Mouse (Mus musculus) intestine, embryonic 14.5 days (tissue): ENCODE measurements around the gene Olfr56. TPM values are rescaled to one million over a fixed set of nuclear protein-coding genes. Genes with fewer than 3 reads are reported as not detected.
"Not testable (repeated sequence)": the region's sequence is repeated elsewhere in the genome, so short reads cannot be mapped to it uniquely, and the experiment has no call there.

Source experiments
- ATAC-seq: fragments of 200-750 bp; cut with Nextera tagmentation; replicated peaks from 2 replicates; pipeline ENCODE4 v1.8.0; 2017; ENCODE audit warnings: low read depth, moderate number of reproducible peaks, moderate TSS enrichment, moderate library complexity; ENCODE audit not compliant: low FRiP score, low TSS enrichment
- DNase-seq: peaks from one replicate; pipeline ENCODE4 v3.0.0-alpha.2; 2018; ENCODE audit warnings: low spot score
- H3K27ac ChIP-seq: fragments of 300-500 bp; sonication (generic); 2 replicates; pipeline ENCODE4 v1.5.1; 2014; ENCODE audit warnings: low read depth, mild to moderate bottlenecking, control low read depth
- H3K27me3 ChIP-seq: fragments of 300-500 bp; sonication (generic); replicated peaks from 2 replicates; pipeline ENCODE4 v1.6.1; 2014; ENCODE audit warnings: low read length, control low read depth; ENCODE audit not compliant: control insufficient read depth, insufficient read depth
- H3K36me3 ChIP-seq: fragments of 300-500 bp; sonication (generic); 2 replicates; pipeline ENCODE4 v1.6.1; 2014; ENCODE audit warnings: low read length, control low read depth; ENCODE audit not compliant: control insufficient read depth, insufficient read depth
- H3K4me1 ChIP-seq: fragments of 300-500 bp; sonication (generic); replicated peaks from 2 replicates; pipeline ENCODE4 v1.6.1; 2014; ENCODE audit warnings: low read length, control low read depth, mixed read lengths; ENCODE audit not compliant: control insufficient read depth, insufficient read depth
- H3K4me2 ChIP-seq: fragments of 300-500 bp; sonication (generic); 2 replicates; pipeline ENCODE4 v1.6.1; 2014; ENCODE audit warnings: low read length
- H3K4me3 ChIP-seq: fragments of 300-500 bp; sonication (generic); 2 replicates; pipeline ENCODE4 v1.5.1; 2014; ENCODE audit warnings: low read depth, low read length, control low read depth, mixed read lengths
- H3K9ac ChIP-seq: fragments of 300-500 bp; sonication (generic); 2 replicates; pipeline ENCODE4 v1.6.1; 2014; ENCODE audit warnings: mild to moderate bottlenecking, low read length
- H3K9me3 ChIP-seq: fragments of 300-500 bp; sonication (generic); 2 replicates; pipeline ENCODE4 v1.6.1; 2016; ENCODE audit warnings: low read length, control low read depth; ENCODE audit not compliant: control insufficient read depth
- WGBS: fragments of 180-500 bp; shearing (Covaris S2); extraction: QIAGEN DNeasy Blood & Tissue Kit; methylation state at CpG from one replicate; pipeline ENCODE4 v1.1.7; 2014; 5-methylcytosine and 5-hydroxymethylcytosine counted together
- polyA plus RNA-seq: library from polyadenylated mRNA; unstranded; fragments of >200 nt; fragmentation: Nextera tagmentation; extraction: Ambion mirVana; gene quantifications from 2 replicates; pipeline ENCODE4 v1.2.1, GENCODE M21; 2014

The Olfr56 gene
- polyA plus RNA-seq, 1 experiment from 2014 or later = not detected

DNA sequence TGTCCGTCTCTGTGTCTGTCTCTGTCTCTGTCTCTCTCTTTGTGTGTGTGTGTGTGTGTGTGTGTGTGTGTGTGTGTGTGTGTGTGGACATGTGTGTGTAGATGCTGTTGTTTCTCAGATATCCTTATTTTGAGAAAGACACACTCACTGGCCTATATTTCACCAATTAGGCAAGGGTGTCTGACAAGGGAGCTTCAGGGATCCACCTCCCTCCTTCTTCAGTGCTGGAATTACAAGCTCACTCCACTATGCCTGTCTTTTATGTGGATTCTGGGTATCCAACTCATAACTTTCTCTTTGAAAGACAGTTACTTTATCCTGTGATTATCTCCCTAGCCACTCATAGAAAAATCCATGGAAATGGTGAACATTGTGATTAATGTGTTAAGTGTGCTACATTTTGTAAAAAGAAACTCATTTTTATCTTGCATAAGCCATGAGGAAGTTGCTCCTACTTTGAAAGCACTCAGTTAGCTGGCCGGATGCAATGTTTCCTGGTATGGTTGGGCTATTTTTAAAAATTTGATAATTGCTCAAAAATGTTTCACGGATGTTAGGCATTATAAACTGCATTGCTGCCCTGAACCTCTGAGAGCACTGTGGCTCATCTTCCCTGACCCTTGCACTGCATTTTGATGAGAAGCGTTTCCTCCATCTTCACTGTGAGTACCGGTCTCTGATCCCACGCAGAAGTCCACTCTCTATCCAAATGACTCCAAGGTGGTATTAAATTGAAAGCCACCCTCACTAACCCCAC, 97.5 kb downstream of the Olfr56 start, which contains the start of gene Ifi47:
Ifi47 (plus strand) TSS at position 587 of the 757 bp plus-strand sequence.
- not testable (repeated sequence) for H3K4me1 ChIP-seq, H3K4me2 ChIP-seq, H3K9me3 ChIP-seq, H3K4me3 ChIP-seq, H3K9ac ChIP-seq, H3K27me3 ChIP-seq, H3K27ac ChIP-seq, ATAC-seq, H3K36me3 ChIP-seq, DNase-seq
- 67% methylated on average over 6 of the region's 6 CpGs for WGBS

DNA sequence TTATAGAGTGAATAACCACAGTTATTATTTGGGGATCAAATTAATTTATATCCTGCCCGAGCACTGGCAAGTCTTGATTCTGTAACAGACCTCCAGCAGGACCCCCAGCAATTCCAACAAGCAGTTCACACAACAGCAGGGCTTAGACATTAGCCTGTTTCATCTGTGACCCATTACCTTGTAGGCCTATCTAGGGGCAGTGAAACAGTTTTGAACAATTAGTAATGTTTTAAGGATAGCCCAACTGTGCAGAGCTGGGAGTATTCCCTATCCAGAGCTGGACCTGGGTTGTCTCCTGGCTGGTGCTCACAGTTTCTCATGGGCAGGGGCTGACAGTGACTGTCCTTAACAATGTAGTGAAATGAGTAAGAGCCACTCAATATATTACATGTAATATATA, 98.3 kb downstream of the Olfr56 start:
- Histone ChIP-seq H3K36me3 (no peaks in the 10 kb centered on the region), H3K9me3 (no peaks in the 10 kb centered on the region), H3K4me3 (no peak overlapping the region), H3K27me3 (no peaks in the 10 kb centered on the region), H3K27ac (no peak overlapping the region), H3K9ac (no peak overlapping the region), H3K4me1 (no peaks in the 10 kb centered on the region), H3K4me2 (no peak overlapping the region)
- DNase-seq (no peak), ATAC-seq (no peak)
- WGBS = 67% methylated on average over 1 of the region's 1 CpGs

DNA sequence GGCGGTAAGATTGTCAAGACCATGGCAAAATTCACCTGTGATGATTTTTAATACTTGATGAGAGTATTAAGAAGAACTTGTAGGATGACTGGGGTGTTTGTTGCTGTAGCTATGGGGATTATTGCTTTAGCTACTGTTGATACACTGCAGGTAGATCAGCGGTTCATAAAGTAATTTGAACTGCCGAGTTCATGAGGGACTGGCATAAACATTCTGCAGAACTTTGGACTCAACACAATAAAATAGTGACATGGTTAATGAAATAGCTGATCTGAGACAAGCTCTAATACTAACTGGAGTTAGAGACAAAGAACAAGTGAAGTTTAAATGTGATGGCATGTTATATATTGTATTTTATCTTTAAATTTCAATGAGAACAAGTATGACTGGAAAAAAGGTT, 100.0 kb downstream of the Olfr56 start:
- DNase-seq (no peak), ATAC-seq (no peak)

DNA sequence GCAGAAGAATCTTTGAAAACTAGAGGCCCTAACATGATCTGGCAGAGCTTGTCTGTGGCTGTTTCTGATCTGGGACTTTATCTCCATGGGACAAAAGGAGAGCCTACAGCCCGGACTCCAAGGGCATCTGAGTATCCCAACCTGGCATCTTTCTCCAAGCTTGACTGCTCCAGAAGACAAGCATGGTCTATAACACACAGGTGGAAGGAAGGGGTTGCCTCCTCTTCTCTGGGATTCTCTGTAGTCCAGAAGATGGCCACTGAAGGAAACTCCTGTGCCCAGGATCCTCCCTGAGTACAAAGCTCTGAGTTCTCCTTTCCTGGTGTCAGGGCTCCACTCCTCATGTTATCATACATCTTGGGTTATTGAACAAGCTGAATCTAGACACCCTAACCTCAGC, 101.9 kb downstream of the Olfr56 start:
- ATAC-seq (no peak), DNase-seq (no peak)
- 93% methylated on average over 1 of the region's 1 CpGs for WGBS
- H3K4me3 ChIP-seq = no peak overlapping the region
- 0 out of 2 replicates have a peak, but pooled peaks cover 3% of the 10 kb centered on the region for H3K4me1 ChIP-seq
- H3K4me2 ChIP-seq = no peak overlapping the region
- no peaks in the 10 kb centered on the region for H3K27me3 ChIP-seq
- no peak overlapping the region for H3K9ac ChIP-seq
- H3K36me3 ChIP-seq = no peaks in the 10 kb centered on the region
- no peak overlapping the region for H3K27ac ChIP-seq
- H3K9me3 ChIP-seq = no peaks in the 10 kb centered on the region

More for the DNA sequence above, 100.0 kb downstream of the Olfr56 start:
- Histone ChIP-seq H3K4me1 (no peaks in the 10 kb centered on the region), H3K4me3 (no peak overlapping the region), H3K9me3 (no peaks in the 10 kb centered on the region), H3K4me2 (no peak overlapping the region), H3K27me3 (no peaks in the 10 kb centered on the region), H3K27ac (no peak overlapping the region), H3K9ac (no peak overlapping the region), H3K36me3 (no peaks in the 10 kb centered on the region)
- WGBS = 54% methylated on average over 3 of the region's 3 CpGs

DNA sequence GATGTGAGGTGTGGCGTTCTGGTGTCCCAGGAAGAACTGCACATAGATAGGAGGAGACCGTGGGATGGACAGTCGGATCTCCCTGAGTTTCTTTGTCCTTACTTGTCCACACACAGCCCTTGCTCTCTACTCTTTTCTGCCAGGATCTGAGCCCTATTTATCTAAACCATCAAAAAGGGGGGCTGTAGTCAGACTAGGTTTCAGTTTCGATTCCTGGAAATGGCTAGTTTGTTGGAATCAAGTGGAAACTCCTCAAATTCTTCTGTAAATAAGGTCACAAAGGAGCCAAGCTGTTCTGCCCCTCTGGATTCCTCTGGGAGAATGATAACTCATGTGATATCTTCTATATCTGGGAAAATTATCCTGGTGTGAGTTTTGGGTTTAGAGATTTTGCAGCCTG, 102.7 kb downstream of the Olfr56 start:
- Histone ChIP-seq H3K9ac (no peak overlapping the region), H3K27ac (no peak overlapping the region), H3K27me3 (no peaks in the 10 kb centered on the region), H3K36me3 (no peaks in the 10 kb centered on the region), H3K9me3 (no peaks in the 10 kb centered on the region), H3K4me3 (no peak overlapping the region), H3K4me2 (no peak overlapping the region), H3K4me1 (0 out of 2 replicates have a peak, but pooled peaks cover 3% of the 10 kb centered on the region)
- DNase-seq (no peak), ATAC-seq (no peak)
- 73% methylated on average over 4 of the region's 4 CpGs for WGBS

DNA sequence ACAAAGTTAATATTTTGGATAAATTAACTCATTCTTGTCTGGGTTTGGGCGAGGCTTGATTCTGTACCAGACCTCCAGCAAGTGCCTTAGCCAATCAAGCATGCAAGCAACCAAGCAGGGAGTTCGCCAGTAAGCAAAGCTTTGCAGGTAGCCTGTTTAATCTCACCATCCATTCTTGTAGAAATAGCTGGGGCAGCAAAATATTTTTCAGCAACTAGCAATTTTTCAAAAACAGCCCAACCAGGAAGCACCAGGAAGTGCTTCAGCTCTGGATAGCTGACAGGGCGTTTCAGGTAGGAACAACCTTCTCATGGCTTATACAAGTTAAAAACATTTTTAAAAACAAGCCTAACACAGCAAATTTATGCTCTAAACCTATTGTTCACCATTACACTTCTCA, 103.2 kb downstream of the Olfr56 start:
- H3K9me3 ChIP-seq = no peaks in the 10 kb centered on the region
- H3K4me2 ChIP-seq = no peak overlapping the region
- no peak overlapping the region for H3K27ac ChIP-seq
- no peaks in the 10 kb centered on the region for H3K36me3 ChIP-seq
- H3K27me3 ChIP-seq = no peaks in the 10 kb centered on the region
- ATAC-seq = no peak
- 63% methylated on average over 3 of the region's 3 CpGs for WGBS
- no peak for DNase-seq
- H3K4me1 ChIP-seq = 0 out of 2 replicates have a peak, but pooled peaks cover 3% of the 10 kb centered on the region
- no peak overlapping the region for H3K9ac ChIP-seq
- no peak overlapping the region for H3K4me3 ChIP-seq

DNA sequence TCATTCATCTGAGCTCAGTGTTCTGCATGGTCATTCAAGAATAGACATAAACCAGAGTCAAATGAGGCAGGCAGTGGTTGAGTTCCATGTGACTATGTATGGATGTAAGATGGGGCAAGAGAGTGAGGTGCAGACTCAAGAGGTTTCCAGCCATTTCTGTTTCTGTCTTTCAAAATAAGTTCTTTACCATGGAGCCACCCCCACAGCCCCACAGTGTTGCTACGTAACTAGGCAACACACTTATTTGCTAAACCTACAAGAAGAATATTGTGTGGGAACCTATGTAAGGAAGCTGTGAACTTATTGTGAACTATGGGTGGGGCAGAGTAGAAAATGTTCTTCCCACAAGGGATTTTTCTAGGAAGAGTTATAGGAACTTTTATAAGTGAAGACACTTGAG, 104.5 kb downstream of the Olfr56 start:
- WGBS = 76% methylated on average over 1 of the region's 1 CpGs
- no peak for ATAC-seq

DNA sequence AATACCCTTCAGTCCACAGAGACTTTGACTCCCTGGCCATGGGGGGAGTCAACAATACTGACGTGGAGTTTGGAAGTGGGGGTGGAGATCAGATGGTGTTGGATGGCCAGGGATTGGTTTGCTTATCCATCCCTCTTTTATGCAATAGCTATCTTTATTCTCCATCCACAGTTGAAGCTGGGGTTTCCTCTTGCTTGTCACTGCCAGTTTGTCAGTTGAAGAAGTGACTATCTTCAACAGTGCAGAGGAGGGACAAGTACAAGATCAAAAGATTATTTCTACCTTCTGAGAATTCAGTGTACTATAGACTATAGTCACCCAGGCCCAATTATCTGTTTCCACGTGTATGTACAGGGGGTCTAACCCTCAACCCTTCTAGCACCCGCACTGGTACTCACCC, 105.1 kb downstream of the Olfr56 start:
- no peak overlapping the region for H3K4me3 ChIP-seq
- 75% methylated on average over 3 of the region's 3 CpGs for WGBS
- H3K27me3 ChIP-seq = no peaks in the 10 kb centered on the region
- ATAC-seq = no peak
- H3K27ac ChIP-seq = no peak overlapping the region
- no peak for DNase-seq
- no peaks in the 10 kb centered on the region for H3K9me3 ChIP-seq
- H3K9ac ChIP-seq = no peak overlapping the region
- H3K4me1 ChIP-seq = peaks cover 13% of the 10 kb centered on the region; the same call in 1 of the 2 replicates
- no peak overlapping the region for H3K4me2 ChIP-seq
- H3K36me3 ChIP-seq = no peaks in the 10 kb centered on the region

More for the DNA sequence above, 104.5 kb downstream of the Olfr56 start:
- Histone ChIP-seq H3K27me3 (no peaks in the 10 kb centered on the region), H3K4me1 (0 out of 2 replicates have a peak, but pooled peaks cover 8% of the 10 kb centered on the region), H3K4me2 (no peak overlapping the region), H3K9me3 (no peaks in the 10 kb centered on the region), H3K9ac (no peak overlapping the region), H3K4me3 (no peak overlapping the region), H3K36me3 (no peaks in the 10 kb centered on the region), H3K27ac (no peak overlapping the region)
- DNase-seq = no peak

DNA sequence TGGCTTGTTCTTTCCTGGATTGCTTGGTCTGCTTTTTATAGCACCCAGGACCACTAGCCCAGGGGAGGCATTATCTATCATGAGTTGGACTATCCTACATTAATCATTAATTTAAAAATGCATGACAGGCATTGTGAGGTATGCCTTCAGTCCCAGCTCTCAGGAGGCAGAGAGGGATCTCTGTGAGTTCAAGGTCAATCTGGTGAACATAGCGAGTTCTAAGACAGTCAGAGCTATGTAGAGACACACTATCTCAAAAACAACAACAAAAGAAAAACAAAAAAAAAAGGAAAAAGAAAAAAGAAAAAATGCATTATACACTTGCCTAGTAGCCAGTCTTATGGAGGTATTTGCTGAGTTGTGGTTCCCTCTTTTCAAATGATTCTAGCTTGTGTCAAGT, 105.7 kb downstream of the Olfr56 start:
- Histone ChIP-seq H3K4me1 (peaks cover 14% of the 10 kb centered on the region; the same call in 1 of the 2 replicates), H3K4me3 (no peak overlapping the region), H3K27me3 (no peaks in the 10 kb centered on the region), H3K4me2 (no peak overlapping the region), H3K27ac (no peak overlapping the region), H3K36me3 (no peaks in the 10 kb centered on the region), H3K9ac (no peak overlapping the region), H3K9me3 (no peaks in the 10 kb centered on the region)
- no peak for ATAC-seq
- no peak for DNase-seq
- 59% methylated on average over 1 of the region's 1 CpGs for WGBS
